Mouse (Mus musculus) spleen, postnatal 14 days (tissue): ENCODE data around the gene Fgfbp3.
A peak's percentile ranks its signal among the peaks of the same experiment; 100 is the strongest.
"Not testable (repeated sequence)": the region's sequence is repeated elsewhere in the genome, so short reads cannot be mapped to it uniquely, and the experiment has no call there.

Experiments used
- DNase-seq, 2 experiments: peaks; one replicate each; pipeline ENCODE4 v3.0.0; 2021 to 2022; ENCODE audit warnings: low spot score in 2 of 2

Fgfbp3 gene

GRCm38 (mm10) chr19:36910424-36911045, 8.9 kb downstream of the Fgfbp3 start:
- DNase-seq, result no peak

- DNase-seq, result peak; percentile 45 to 70
Measured at GRCm38 (mm10) chr19:36909676-36910292, 9.6 kb downstream of the Fgfbp3 start.

GRCm38 (mm10) chr19:36909150-36909549, 10.3 kb downstream of the Fgfbp3 start:
- DNase-seq, result no peak

- DNase-seq, result no peak
Measured at GRCm38 (mm10) chr19:36904211-36905007, 15.0 kb downstream of the Fgfbp3 start.

GRCm38 (mm10) chr19:36903377-36903776, 16.0 kb downstream of the Fgfbp3 start:
- DNase-seq, result no peak

- DNase-seq, result peak in 1 of 2 experiments; percentile 12
Measured at GRCm38 (mm10) chr19:36897778-36898177, 21.6 kb downstream of the Fgfbp3 start.

GRCm38 (mm10) chr19:36896791-36897569, 22.4 kb downstream of the Fgfbp3 start:
- no peak for DNase-seq

GRCm38 (mm10) chr19:36891746-36892145, 27.7 kb downstream of the Fgfbp3 start:
- no peak for DNase-seq

- DNase-seq, result no peak
Measured at GRCm38 (mm10) chr19:36887706-36888105, 31.7 kb downstream of the Fgfbp3 start.

GRCm38 (mm10) chr19:36886316-36886715, 33.1 kb downstream of the Fgfbp3 start:
- DNase-seq, result no peak

- DNase-seq, result peak in 1 of 2 experiments; percentile 18
Measured at GRCm38 (mm10) chr19:36883119-36883518, 36.3 kb downstream of the Fgfbp3 start.

GRCm38 (mm10) chr19:36878743-36879495, 40.5 kb downstream of the Fgfbp3 start:
- no peak for DNase-seq

GRCm38 (mm10) chr19:36877329-36877728, 42.1 kb downstream of the Fgfbp3 start:
- DNase-seq, result no peak

GRCm38 (mm10) chr19:36874651-36875050, 44.8 kb downstream of the Fgfbp3 start:
- DNase-seq, result no peak

GRCm38 (mm10) chr19:36868675-36869074, 50.7 kb downstream of the Fgfbp3 start:
- DNase-seq, result not testable (repeated sequence)
